Mouse (Mus musculus) lung, adult 2 months (tissue): ENCODE results near the gene Reep1.

Experiments
- CTCF ChIP-seq: fragments of 200-500 bp; IDR thresholded peaks from 2 replicates; pipeline ENCODE4 v1.5.1; 2011; ENCODE audit warnings: mild to moderate bottlenecking, low read length, control low read depth; ENCODE audit not compliant: insufficient read depth
- POLR2A ChIP-seq: fragments of 200-500 bp; IDR thresholded peaks from 2 replicates; pipeline ENCODE4 v1.6.1; 2011; ENCODE audit warnings: low read depth, mild to moderate bottlenecking, control low read depth, low read length, borderline replicate concordance; ENCODE audit errors: extremely low read depth

GRCm38 (mm10) chr6:71758780-71759179 is 51.4 kb downstream of the Reep1 start:
- no peak for TF ChIP-seq POLR2A
- TF ChIP-seq CTCF: no peak
